Mouse (Mus musculus) left cerebral cortex, adult 9 months (tissue): ENCODE measurements around the gene Hist1h2ad.
"Not testable (repeated sequence)": the region's sequence is repeated elsewhere in the genome, so short reads cannot be mapped to it uniquely, and the experiment has no call there.

Source experiments
- DNase-seq, 2 experiments: peaks; one replicate each; pipeline ENCODE4 v3.0.0; 2022; ENCODE audit warnings: low spot score in 2 of 2

The Hist1h2ad gene

GRCm38 (mm10) chr13:23573898-23574524 is at the start of gene Hist1h2ad, which contains the start of gene Hist1h2bf:
Gene Hist1h2ad (plus strand): TSS chr13:23574381.
Gene Hist1h2bf (minus strand): TSS chr13:23574196.
- DNase-seq: peak; percentile 96 to 97

GRCm38 (mm10) chr13:23524654-23525053 is 49.5 kb upstream of the Hist1h2ad start:
- DNase-seq: peak in 1 of 2 experiments; percentile 63

GRCm38 (mm10) chr13:23525901-23526300 is 48.3 kb upstream of the Hist1h2ad start:
- DNase-seq: no peak

GRCm38 (mm10) chr13:23526312-23526711 is 47.9 kb upstream of the Hist1h2ad start:
- DNase-seq: peak; percentile 78 to 96

- no peak for DNase-seq
Measured at GRCm38 (mm10) chr13:23529005-23529404, 45.2 kb upstream of the Hist1h2ad start.

- no peak for DNase-seq
Measured at GRCm38 (mm10) chr13:23529480-23530165, 44.6 kb upstream of the Hist1h2ad start.

- peak; percentile 59 to 84 for DNase-seq
Measured at GRCm38 (mm10) chr13:23530181-23530900, 43.8 kb upstream of the Hist1h2ad start.

- peak; percentile 97 to 98 for DNase-seq
Measured at GRCm38 (mm10) chr13:23530901-23531875, 43.0 kb upstream of the Hist1h2ad start, which contains the start of gene Hist1h4h. Gene Hist1h4h (plus strand): TSS chr13:23531050.

- no peak for DNase-seq
Measured at GRCm38 (mm10) chr13:23532262-23533075, 41.7 kb upstream of the Hist1h2ad start.

GRCm38 (mm10) chr13:23533560-23534367 is 40.4 kb upstream of the Hist1h2ad start, which contains the start of gene Hist1h2af:
Gene Hist1h2af (plus strand): TSS chr13:23533906.
- DNase-seq: peak; percentile 78 to 84

GRCm38 (mm10) chr13:23534368-23535131 is 39.6 kb upstream of the Hist1h2ad start:
- DNase-seq: peak in 1 of 2 experiments; percentile 45

GRCm38 (mm10) chr13:23535137-23536075 is 38.8 kb upstream of the Hist1h2ad start, which contains the start of gene Hist1h3g:
Gene Hist1h3g (plus strand): TSS chr13:23535422.
- peak; percentile 88 to 94 for DNase-seq

- no peak for DNase-seq
Measured at GRCm38 (mm10) chr13:23536076-23536822, 37.9 kb upstream of the Hist1h2ad start.

GRCm38 (mm10) chr13:23537006-23537710 is 37.0 kb upstream of the Hist1h2ad start:
- DNase-seq: no peak

- no peak for DNase-seq
Measured at GRCm38 (mm10) chr13:23538249-23538648, 35.9 kb upstream of the Hist1h2ad start.

- not testable (repeated sequence) for DNase-seq
Measured at GRCm38 (mm10) chr13:23539821-23540220, 34.4 kb upstream of the Hist1h2ad start.
